Comparison of ENCODE assay signal across 9 mouse cellular contexts in genomic region chr4:138069371-138069770, GRCm38 (mm10).
"Had no signal": no experiment of that assay in that cellular context is flagged by ENCODE, and none has a peak within 500 bp of the region (broad histone marks: within the 10 kb centered on the region; RNA-seq: fewer than 3 reads in every experiment).

No protein-coding gene starts in this region.

- H3K4me3 ChIP-seq: limb, embryonic 12.5 days; liver, embryonic 13.5 days; lung, embryonic 15.5 days; midbrain, embryonic 12.5 days; neural tube, embryonic 13.5 days had no signal

- H3K27ac ChIP-seq: limb, embryonic 12.5 days; liver, embryonic 13.5 days; lung, embryonic 15.5 days; midbrain, embryonic 12.5 days; neural tube, embryonic 13.5 days had no signal

- H3K9me3 ChIP-seq: limb, embryonic 12.5 days; liver, embryonic 13.5 days; lung, embryonic 15.5 days; midbrain, embryonic 12.5 days; neural tube, embryonic 13.5 days had no signal

- H3K27me3 ChIP-seq: limb, embryonic 12.5 days; liver, embryonic 13.5 days; lung, embryonic 15.5 days; midbrain, embryonic 12.5 days; neural tube, embryonic 13.5 days had no signal

- DNase-seq: kidney, postnatal 4 days; liver; liver, embryonic 13.5 days; retina, postnatal 1 day; thymus, postnatal 36 days had no signal

- H3K4me1 ChIP-seq: limb, embryonic 12.5 days had no signal
